Mouse (Mus musculus): ENCODE measurements around the gene Fancc.

Gene Fancc

GRCm38 (mm10) chr13:63314608-63314920 lies 182.5 kb downstream of the Fancc start:
- DNase-seq: no peak

- no peak for DNase-seq
These were observed 183.1 kb downstream of the Fancc start for GRCm38 (mm10) chr13:63313748-63314607.

- no peak for DNase-seq
These were observed 183.8 kb downstream of the Fancc start for GRCm38 (mm10) chr13:63313247-63313646.

- no peak for DNase-seq
These were observed 185.9 kb downstream of the Fancc start for GRCm38 (mm10) chr13:63311156-63311555.

DNA sequence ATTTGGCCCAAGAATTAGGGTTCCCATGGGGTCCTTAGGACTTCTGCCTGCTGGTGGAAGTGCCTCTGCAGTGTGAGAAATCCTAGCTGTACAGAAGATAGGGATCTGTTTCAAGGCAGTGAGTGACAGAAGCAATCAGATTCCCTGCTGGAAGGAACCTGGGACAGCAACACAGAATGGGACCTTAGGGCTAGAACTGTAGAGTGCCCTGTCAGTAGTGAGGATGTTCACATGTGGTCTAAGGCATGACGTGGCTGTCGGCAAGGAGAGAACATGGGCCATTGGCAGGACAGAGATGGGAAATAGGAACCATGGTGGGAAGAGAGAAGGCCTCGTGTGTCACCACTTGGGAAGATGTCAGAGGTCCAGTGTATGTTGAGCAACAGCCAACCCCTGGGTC lies 187.5 kb downstream of the Fancc start:
- DNase-seq: no peak

DNA sequence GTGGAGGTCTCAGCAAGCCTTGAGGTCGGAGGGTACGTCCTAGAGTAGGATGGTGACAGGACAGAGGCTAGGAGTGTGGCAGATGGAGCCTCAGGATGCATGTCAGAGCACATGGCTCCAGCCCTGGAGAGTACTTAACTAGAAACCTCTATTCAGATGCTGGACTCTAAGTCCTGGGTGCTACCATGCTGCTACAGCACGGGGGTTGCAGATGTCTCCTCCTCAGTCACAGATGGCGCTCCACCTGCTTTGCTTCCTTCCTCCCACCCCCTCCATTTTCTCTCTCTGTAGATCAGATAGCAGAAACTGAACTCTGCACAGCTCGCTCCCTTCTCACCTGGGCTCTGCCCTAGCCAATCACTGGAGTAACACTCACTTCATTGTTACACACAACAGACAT lies 190.3 kb downstream of the Fancc start:
- DNase-seq: no peak

- no peak for DNase-seq
These were observed 191.7 kb downstream of the Fancc start for GRCm38 (mm10) chr13:63305160-63306011.

- no peak for DNase-seq
These were observed 192.3 kb downstream of the Fancc start for GRCm38 (mm10) chr13:63304799-63305159.

GRCm38 (mm10) chr13:63304124-63304792 lies 192.8 kb downstream of the Fancc start:
- DNase-seq: no peak

DNA sequence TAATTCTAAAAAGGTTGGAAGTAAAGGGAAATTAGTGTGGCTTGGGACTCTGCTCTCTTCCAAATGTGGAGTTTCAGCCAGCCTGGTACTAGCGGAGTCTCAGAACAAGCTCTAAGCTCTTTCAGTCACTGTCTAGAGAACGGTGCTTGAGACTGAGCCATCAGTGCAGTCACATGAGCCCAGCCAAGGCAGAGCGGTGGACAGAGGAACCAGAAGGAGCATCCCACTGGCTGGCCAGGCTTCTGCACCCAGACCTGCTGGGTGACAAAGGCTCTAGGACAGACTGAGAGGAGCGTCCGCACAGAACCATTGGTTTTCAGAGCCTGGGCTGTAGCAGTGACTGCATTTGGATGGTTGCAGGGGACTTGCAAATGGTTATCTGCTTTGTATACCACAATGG lies 194.7 kb downstream of the Fancc start:
- no peak for DNase-seq

GRCm38 (mm10) chr13:63301764-63302209 lies 195.3 kb downstream of the Fancc start:
- DNase-seq: no peak

GRCm38 (mm10) chr13:63300929-63301328 lies 196.1 kb downstream of the Fancc start:
- DNase-seq: no peak

DNA sequence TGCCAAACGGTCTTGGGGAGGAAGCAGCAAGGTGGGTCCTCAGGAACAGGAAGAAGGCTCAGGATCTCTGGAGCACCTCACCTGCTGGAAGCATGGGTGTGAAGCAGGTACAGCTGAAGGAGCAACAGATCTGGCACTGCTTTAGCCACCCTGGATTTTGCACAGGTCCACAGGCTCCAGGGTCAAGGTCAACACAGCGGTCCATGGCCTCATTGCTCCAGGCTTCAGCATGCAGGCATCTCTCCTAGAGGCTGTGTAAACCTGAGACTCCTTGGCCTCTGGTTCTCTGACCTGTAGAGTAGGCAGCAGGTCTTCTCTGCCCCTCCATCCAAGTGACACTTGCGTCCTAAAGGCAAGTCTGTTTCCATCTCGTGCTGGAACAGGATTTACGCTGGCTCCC lies 198.1 kb downstream of the Fancc start:
- DNase-seq: no peak

DNA sequence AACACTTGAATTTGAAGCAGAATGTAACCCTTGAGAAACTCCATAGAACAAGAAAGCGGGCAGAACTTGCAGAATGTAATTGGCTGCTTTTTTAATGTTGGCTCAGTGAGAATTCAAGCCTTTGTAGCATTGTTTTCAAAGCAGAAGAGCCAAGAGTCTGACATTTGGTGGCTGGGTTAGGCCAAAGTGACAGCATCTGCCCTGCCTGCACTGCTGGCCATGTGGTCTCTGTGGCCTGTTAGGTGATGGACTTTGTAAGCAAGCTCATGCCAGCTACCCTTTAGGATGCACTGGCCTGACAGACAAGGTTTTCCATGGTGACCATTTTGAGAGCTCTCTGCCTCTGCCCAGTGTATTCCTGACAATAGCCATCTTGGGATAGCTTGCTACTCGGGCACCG lies 199.1 kb downstream of the Fancc start:
- DNase-seq: no peak

DNA sequence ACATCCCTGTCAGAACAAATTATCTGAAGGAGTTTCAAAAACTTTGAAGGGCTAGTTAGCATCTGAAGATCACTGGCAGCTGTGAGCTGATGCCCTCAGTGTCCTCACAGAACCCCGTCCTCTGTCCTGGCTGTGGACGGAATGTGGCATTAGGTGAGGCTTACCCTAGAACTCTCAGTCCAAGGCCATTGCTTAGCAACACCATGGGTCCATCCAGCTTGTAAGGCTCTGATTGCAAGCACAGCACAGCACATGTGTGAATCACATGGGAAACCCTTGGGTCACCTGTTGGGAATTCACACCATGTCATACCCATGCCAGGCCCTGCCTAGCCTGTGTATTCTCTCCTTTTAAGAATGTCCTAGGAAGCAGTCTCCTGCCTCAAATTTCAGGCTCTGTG lies 200.1 kb downstream of the Fancc start:
- DNase-seq: no peak

- no peak for DNase-seq
These were observed 200.8 kb downstream of the Fancc start for GRCm38 (mm10) chr13:63296300-63296699.

DNA sequence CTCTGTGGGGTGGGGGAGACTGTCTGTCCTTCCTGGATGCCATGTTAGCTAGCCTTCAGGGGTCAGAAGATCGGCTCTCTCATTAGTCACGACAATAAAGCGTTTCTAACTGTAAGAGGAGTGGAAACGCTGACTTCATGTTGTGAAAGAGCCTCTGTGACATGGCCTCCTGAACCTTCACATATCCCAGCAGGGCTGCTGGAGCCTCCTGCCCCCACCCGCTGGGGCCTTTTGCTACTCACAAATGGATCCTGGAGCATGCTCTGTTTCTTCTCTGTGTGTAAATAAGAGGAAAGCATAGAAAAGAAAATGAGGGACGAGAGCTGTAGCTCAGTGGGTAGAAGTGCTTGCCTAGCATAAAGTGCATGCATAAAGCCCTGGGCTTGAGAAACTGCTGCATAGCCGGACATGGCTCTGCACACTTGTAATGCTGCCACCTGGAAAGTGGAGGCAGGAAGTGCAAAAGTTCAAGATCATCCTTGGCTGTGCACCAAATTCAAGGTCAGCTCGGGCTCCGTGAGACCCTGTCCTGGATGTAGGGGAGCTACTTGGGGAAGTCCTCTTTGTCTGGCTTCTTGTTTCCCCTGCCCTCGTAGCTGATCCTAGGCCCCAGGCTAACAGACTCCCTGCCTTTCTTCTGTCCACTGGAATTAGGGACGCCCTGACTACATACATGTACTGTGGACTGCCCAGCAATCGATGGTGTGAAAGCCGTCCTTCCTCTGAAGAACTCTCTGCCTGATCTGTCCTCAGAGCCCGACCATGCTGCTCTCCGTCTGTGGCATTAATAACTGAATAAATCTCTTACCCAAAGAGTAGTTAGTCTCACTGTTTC lies 202.5 kb downstream of the Fancc start:
- no peak for DNase-seq

DNA sequence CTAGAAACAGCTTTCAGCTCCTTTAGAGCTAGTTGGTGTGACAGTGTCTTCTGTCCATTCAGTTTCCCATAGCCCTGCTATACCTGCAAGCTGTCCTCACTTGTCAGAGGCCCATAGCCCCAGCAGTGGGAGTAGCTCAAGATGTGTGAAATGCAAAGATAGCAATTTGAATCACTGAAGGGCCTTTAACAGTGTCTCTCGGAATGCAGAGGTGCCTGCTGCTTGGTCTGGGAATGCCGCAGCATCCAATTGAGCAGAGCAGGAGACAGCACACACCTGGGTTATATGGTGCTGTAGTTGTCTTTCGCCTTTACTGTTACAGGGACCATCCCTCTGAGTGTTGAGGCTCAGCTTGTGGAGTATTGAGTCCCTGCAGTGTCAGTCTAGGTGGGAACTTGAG lies 203.4 kb downstream of the Fancc start:
- DNase-seq: no peak

DNA sequence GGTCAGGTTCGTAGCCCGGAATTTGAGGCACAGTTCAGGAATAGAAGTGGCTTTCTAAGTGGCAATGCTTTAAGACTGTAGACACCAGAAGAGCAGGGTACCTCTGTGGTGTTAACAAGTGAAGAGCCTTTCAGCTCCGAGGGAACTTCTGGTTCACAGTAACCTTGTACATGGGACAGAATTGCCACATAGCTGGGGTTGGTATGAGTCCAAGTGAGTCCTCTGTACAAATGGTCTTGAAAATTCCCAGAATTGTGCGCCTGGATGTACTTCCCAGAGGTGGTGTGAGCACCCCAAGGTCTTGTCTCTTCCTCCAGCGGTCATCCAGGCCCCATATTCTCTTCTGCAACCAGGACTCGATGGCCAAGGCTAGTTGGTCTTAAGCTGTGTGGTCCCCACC lies 206.1 kb downstream of the Fancc start:
- no peak for DNase-seq

DNA sequence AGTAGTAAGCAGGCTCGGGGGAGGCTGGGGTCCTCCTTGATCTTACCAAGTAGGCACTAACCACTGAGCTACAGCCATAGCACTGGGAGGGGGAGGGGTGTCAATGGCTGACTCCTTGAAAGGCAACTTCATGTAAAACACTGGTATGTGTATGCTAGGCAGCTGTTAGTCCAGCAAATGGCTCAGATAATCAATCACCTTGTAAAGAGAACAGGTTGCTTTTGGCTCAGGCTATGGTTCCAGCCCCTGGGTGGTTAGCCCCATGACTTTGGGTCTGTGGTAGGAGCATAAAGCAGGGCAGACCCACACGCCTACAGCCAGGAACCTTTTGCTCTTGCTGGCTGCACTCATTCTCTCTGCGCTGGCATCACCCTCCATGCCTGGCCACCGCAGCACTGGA lies 207.0 kb downstream of the Fancc start:
- DNase-seq: no peak

DNA sequence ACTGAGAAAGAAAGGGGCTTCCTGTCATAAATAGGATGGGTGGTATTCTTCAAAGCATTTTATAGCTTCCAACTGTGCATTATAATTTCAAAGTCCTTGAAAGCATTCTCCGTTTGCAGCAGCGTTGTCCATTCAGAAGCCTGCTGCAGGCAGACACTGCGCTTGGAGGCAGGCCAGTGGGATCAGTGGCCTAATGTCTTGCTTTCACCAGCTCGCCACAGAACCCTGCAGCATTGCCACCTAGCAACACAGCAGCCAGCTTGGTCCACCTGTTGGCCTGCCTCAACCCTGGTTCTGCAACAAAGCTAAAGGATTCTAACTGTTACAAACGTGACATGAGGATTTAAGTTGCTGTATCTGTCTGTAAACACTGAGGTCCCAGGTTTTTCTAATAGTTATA lies 207.4 kb downstream of the Fancc start:
- no peak for DNase-seq

DNA sequence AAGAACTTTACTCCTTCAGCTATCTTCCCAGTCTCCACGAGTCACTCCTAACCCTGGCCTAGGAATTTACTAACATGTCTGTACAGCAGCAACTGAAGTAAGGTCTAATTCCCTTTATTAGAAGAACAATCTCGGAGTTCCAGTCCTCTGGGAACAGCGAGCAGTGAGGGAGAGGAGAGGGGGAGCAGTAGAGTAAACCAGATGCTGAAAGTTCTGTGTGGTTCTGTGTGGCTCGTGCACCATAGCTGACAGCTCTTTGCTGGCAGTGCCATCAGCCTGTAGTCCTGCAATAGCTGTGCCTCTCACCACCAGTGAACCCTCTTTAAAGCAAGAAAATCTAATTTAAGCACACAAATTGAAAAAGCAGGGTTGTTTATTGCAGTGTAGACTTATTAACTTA lies 207.9 kb downstream of the Fancc start:
- no peak for DNase-seq

All from spleen, adult 18-20 months (tissue).